Mouse (Mus musculus) limb, embryonic 10.5 days (tissue): ENCODE results near the gene Adora3. TPM values are rescaled to one million over a fixed set of nuclear protein-coding genes. Genes with fewer than 3 reads are reported as not detected.
A peak's percentile ranks its signal among the peaks of the same experiment; 100 is the strongest.

Experiments used
- DNase-seq: peaks from one replicate; pipeline ENCODE4 v3.0.0-alpha.2; 2017; ENCODE audit warnings: low spot score
- H3K27ac ChIP-seq: fragments of 300-500 bp; sonication (generic); 2 replicates; pipeline ENCODE4 v1.5.1; 2016; ENCODE audit warnings: mild to moderate bottlenecking
- H3K27me3 ChIP-seq: fragments of 300-500 bp; sonication (generic); 2 replicates; pipeline ENCODE4 v1.6.1; 2016; ENCODE audit warnings: low read depth, mild to moderate bottlenecking; ENCODE audit not compliant: poor library complexity, severe bottlenecking
- H3K36me3 ChIP-seq: fragments of 300-500 bp; sonication (generic); 2 replicates; pipeline ENCODE4 v1.6.1; 2016; ENCODE audit warnings: mild to moderate bottlenecking, moderate library complexity
- H3K4me1 ChIP-seq: fragments of 300-500 bp; sonication (generic); 2 replicates; pipeline ENCODE4 v1.6.1; 2016
- H3K4me3 ChIP-seq: fragments of 300-500 bp; sonication (generic); 2 replicates; pipeline ENCODE4 v1.5.1; 2016; ENCODE audit warnings: mild to moderate bottlenecking, moderate library complexity
- H3K9me3 ChIP-seq: fragments of 300-500 bp; sonication (generic); replicated peaks from 2 replicates; pipeline ENCODE4 v1.6.1; 2016; ENCODE audit warnings: mild to moderate bottlenecking
- WGBS: fragments of 180-500 bp; shearing (Covaris S2); methylation state at CpG from one replicate; pipeline ENCODE4 v1.1.7; 2016; 5-methylcytosine and 5-hydroxymethylcytosine counted together
- polyA plus RNA-seq: library from polyadenylated mRNA; unstranded; fragments of >200 nt; fragmentation: Nextera tagmentation; extraction: Ambion mirVana; gene quantifications from 2 replicates; pipeline ENCODE4 v1.2.1, GENCODE M21; 2016

The Adora3 gene
- polyA plus RNA-seq, 1 experiment from 2014 or later = 0.25 TPM

GRCm38 (mm10) chr3:105878751-105879150 lies 8.1 kb downstream of the Adora3 start:
- 89% methylated on average over 8 of the region's 8 CpGs for WGBS

GRCm38 (mm10) chr3:105880419-105880818 lies 9.8 kb downstream of the Adora3 start:
- Histone ChIP-seq H3K27ac (no peak overlapping the region), H3K4me3 (no peak overlapping the region), H3K9me3 (no peaks in the 10 kb centered on the region), H3K27me3 (no peaks in the 10 kb centered on the region), H3K4me1 (no peaks in the 10 kb centered on the region), H3K36me3 (no peaks in the 10 kb centered on the region)
- 69% methylated on average over 3 of the region's 3 CpGs for WGBS
- DNase-seq = peak; percentile 19

More at GRCm38 (mm10) chr3:105878751-105879150, 8.1 kb downstream of the Adora3 start:
- Histone ChIP-seq H3K27ac (no peak overlapping the region), H3K36me3 (no peaks in the 10 kb centered on the region), H3K4me3 (no peak overlapping the region), H3K27me3 (0 out of 2 replicates have a peak, but pooled peaks cover 5% of the 10 kb centered on the region), H3K4me1 (no peaks in the 10 kb centered on the region), H3K9me3 (no peaks in the 10 kb centered on the region)
- peak; percentile 18 for DNase-seq

DNA sequence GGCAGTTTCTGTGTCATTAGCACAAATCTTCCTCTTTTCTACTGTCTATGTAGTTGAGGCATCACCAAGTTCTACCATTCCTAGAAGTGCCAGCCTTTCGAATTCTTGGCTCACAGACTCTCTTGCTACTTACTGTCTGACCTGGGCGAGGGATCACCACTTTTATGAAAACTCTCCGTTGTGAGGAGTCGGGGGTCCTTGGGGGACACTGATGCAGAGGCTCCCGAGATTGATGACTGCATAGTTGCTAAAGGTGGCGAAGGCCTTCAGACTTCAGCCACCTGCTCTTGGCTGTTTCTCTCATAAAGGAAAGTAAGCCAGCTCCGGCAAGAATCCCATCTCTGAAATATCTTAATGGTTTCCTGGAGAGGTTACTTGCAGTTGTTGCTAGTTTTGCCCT lies 11.4 kb downstream of the Adora3 start:
- WGBS = 86% methylated on average over 7 of the region's 7 CpGs
- H3K9me3 ChIP-seq = no peaks in the 10 kb centered on the region
- H3K27me3 ChIP-seq = no peaks in the 10 kb centered on the region
- H3K27ac ChIP-seq = no peak overlapping the region
- DNase-seq = peak; percentile 4
- no peaks in the 10 kb centered on the region for H3K36me3 ChIP-seq
- no peak overlapping the region for H3K4me3 ChIP-seq
- H3K4me1 ChIP-seq = no peaks in the 10 kb centered on the region

- Histone ChIP-seq H3K36me3 (no peaks in the 10 kb centered on the region), H3K4me1 (no peaks in the 10 kb centered on the region), H3K4me3 (no peak overlapping the region), H3K9me3 (no peaks in the 10 kb centered on the region), H3K27me3 (no peaks in the 10 kb centered on the region), H3K27ac (no peak overlapping the region)
- no peak for DNase-seq
- 97% methylated on average over 2 of the region's 2 CpGs for WGBS
Observed at GRCm38 (mm10) chr3:105883111-105883510, 12.5 kb downstream of the Adora3 start.

- WGBS = 81% methylated on average over 3 of the region's 3 CpGs
- Histone ChIP-seq H3K36me3 (no peaks in the 10 kb centered on the region), H3K4me1 (peaks cover 28% of the 10 kb centered on the region), H3K4me3 (no peak overlapping the region), H3K27ac (no peak overlapping the region), H3K27me3 (no peaks in the 10 kb centered on the region), H3K9me3 (no peaks in the 10 kb centered on the region)
- DNase-seq = no peak
Observed at GRCm38 (mm10) chr3:105888961-105889360, 18.3 kb downstream of the Adora3 start.

DNA sequence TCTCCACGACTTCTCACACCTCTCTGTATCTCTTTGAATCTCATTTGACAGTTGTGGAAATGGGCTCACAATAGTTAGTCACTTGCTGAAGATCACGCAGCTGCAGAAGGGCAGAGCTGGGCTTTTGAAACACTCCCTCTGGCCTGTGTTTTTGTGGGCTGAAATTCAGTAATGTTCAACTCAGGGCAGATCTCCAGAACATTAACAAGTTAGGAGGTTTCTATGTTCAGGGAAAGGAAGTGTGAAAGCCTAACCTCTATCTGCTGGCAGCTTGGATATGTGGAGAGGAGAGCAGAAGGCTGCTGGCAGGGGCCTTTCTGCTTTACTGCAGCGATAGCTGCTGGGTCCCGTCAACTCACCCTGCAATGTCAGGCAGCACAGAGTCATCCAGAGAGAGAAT lies 19.6 kb downstream of the Adora3 start:
- no peaks in the 10 kb centered on the region for H3K9me3 ChIP-seq
- 73% methylated on average over 4 of the region's 4 CpGs for WGBS
- DNase-seq = no peak
- no peaks in the 10 kb centered on the region for H3K27me3 ChIP-seq
- no peak overlapping the region for H3K27ac ChIP-seq
- H3K4me3 ChIP-seq = no peak overlapping the region
- no peaks in the 10 kb centered on the region for H3K36me3 ChIP-seq
- H3K4me1 ChIP-seq = peaks cover 40% of the 10 kb centered on the region

- H3K36me3 ChIP-seq = no peaks in the 10 kb centered on the region
- H3K27ac ChIP-seq = no peak overlapping the region
- H3K27me3 ChIP-seq = no peaks in the 10 kb centered on the region
- no peak for DNase-seq
- H3K4me3 ChIP-seq = no peak overlapping the region
- whole genome bisulfite sequencing = 73% methylated on average over 3 of the region's 3 CpGs
- H3K4me1 ChIP-seq = peaks cover 42% of the 10 kb centered on the region
- H3K9me3 ChIP-seq = no peaks in the 10 kb centered on the region
Observed at GRCm38 (mm10) chr3:105891141-105891540, 20.5 kb downstream of the Adora3 start.

GRCm38 (mm10) chr3:105891760-105892571 lies 21.3 kb downstream of the Adora3 start:
- H3K9me3 ChIP-seq = no peaks in the 10 kb centered on the region
- DNase-seq = peak; percentile 30
- no peaks in the 10 kb centered on the region for H3K27me3 ChIP-seq
- WGBS = 79% methylated on average over 10 of the region's 10 CpGs
- H3K4me3 ChIP-seq = no peak overlapping the region
- peaks cover 42% of the 10 kb centered on the region for H3K4me1 ChIP-seq
- H3K36me3 ChIP-seq = no peaks in the 10 kb centered on the region
- H3K27ac ChIP-seq = peak overlapping the region; percentile 64

DNA sequence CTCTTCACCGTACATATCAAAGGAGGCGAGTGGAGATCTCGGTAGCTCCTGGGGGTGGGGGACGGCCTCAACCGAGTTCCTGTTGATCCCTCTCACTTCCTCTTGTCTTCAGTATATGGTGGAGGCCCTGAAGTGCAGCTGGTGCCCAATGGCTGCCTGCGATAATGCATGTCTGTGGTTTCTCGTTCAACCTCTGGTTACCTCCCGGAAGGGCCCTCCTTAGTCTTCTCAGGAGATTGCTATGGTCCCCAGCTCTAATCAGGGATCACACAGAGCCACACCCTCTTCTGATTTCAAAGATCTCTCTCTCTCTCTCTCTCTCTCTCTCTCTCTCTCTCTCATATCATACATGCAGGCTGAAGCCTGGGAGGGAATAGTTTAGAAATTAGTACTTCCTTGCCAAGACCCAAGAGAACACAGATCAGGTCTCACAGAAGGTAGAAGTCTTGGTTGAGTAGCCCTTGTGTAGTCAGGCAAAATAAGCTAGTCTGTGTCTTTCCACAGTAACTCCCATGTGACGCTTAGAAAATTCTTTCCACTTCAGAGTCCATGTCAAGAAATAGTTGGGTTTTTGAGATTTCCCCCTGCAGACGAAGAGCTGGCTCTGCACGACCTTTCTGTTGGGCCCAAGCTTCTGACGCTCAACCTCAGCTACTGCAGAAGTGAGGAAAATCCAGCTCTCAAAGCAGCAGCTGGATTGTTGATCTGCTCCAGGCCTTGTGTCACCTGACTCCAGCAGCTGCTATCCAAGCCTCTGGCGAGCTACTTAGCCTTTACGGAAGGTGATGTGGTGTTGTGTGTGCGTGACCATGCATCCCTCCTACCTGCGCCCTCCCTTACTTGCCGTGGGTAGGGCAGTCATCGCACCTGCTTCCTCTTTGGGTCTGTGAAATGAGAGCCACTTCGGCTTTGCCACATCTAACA lies 22.2 kb downstream of the Adora3 start:
- 84% methylated on average over 19 of the region's 19 CpGs for WGBS
- Histone ChIP-seq H3K4me1 (peaks cover 42% of the 10 kb centered on the region), H3K9me3 (no peaks in the 10 kb centered on the region), H3K36me3 (no peaks in the 10 kb centered on the region), H3K27ac (peak overlapping the region; percentile 64), H3K4me3 (no peak overlapping the region), H3K27me3 (no peaks in the 10 kb centered on the region)
- no peak for DNase-seq

DNA sequence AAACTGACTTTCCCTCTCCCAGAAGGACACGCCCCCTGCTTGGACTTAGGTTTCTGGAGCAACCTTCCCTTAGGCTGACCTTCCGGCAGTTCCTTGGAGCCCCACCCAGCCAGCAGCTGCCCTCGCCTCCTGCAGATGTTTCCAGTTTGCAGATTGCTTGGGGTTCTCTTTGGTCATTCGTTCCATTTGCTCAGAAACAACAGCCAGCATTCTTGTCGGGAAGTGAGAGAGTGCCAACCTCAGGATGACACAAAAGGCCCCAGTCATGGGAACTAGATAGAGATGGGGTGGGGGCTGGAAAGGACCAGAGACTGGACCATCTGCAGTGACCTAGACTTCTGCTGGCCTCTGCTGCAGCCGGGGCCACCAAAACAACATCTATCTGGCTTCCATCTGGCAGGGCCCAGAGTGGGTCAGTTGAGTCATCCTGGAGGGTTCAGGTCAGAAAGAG lies 23.3 kb downstream of the Adora3 start:
- Histone ChIP-seq H3K4me3 (no peak overlapping the region), H3K27me3 (no peaks in the 10 kb centered on the region), H3K27ac (peak overlapping the region; percentile 69), H3K4me1 (peaks cover 42% of the 10 kb centered on the region), H3K36me3 (no peaks in the 10 kb centered on the region), H3K9me3 (no peaks in the 10 kb centered on the region)
- DNase-seq = peak; percentile 59
- 32% methylated on average over 6 of the region's 6 CpGs for WGBS

DNA sequence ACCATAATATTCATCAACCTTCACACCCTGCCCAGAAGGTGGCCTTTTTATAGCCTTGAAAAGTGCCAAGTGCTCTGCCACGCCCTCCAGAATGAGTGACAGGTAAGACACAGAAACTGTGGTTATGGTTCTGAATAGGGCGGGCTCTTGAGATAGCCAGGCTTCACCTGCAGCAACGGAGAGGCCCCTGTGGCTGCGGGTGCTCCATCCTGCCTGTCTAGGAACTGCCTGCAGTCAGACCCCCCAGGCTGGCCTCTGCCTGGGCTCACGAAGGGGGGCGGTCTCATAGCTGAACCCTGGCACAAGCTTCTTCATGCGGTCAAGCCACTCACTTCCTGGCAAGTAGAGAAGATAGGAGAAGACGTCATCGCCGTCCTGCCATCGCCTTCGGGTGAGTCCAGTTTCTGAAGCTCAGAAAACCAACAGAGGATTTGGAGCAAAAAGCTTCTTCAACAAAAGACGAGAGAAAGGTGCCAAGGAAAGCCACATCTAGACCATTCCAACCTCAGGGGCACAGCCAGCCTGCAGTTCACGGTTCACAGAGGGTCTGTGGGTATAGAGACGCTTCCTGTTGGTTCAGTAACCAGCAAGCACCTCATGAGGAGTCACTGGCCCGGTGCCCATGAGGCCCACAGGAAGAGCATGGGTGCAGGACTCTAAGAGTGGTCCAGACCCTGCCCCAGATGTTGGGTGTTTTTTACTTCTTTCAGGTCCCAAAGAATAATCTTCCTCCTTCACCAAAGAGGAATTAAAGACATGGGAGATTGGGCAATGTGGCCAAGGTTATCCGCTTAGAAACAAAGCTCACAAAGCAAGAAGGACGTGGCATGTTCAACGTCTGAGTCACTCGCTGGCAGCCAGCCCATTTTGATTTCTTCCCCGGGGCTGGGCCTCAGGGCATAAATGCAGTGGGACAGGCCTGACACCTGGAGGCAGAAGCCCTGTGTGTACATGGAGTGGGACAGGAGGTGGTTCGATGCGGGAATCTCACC lies 24.2 kb downstream of the Adora3 start:
- Histone ChIP-seq H3K36me3 (no peaks in the 10 kb centered on the region), H3K4me3 (no peak overlapping the region), H3K9me3 (no peaks in the 10 kb centered on the region), H3K27ac (peak overlapping the region; percentile 69; the same call in 1 of the 2 replicates), H3K4me1 (peaks cover 45% of the 10 kb centered on the region), H3K27me3 (no peaks in the 10 kb centered on the region)
- WGBS = 87% methylated on average over 23 of the region's 23 CpGs
- peak; percentile 50 for DNase-seq

- Histone ChIP-seq H3K36me3 (no peaks in the 10 kb centered on the region), H3K27ac (no peak overlapping the region), H3K4me3 (no peak overlapping the region), H3K27me3 (no peaks in the 10 kb centered on the region), H3K4me1 (peaks cover 39% of the 10 kb centered on the region), H3K9me3 (no peaks in the 10 kb centered on the region)
- no peak for DNase-seq
- 85% methylated on average over 3 of the region's 3 CpGs for WGBS
Observed at GRCm38 (mm10) chr3:105896811-105897210, 26.2 kb downstream of the Adora3 start.
